Mouse (Mus musculus) CH12.LX (cell line): Measurements from ENCODE around the gene Ubxn6. TPM values are rescaled to one million over a fixed set of nuclear protein-coding genes. Genes with fewer than 3 reads are reported as not detected.

Source experiments
- DNase-seq: peaks from one replicate; pipeline ENCODE4 v3.0.0-alpha.2; 2013; ENCODE audit errors: extremely low read depth
- H3K27ac ChIP-seq: 2 replicates; pipeline ENCODE4 v1.5.1; 2012; ENCODE audit warnings: low read depth, mild to moderate bottlenecking, control low read depth, moderate library complexity; ENCODE audit not compliant: insufficient read depth
- H3K27me3 ChIP-seq: replicated peaks from 2 replicates; pipeline ENCODE3; 2012; ENCODE audit warnings: inconsistent platforms
- H3K36me3 ChIP-seq, 2 experiments: replicated peaks in 1 of 2; 2 replicates each; pipeline versions ENCODE3 to v1.6.1; 2012; ENCODE audit warnings: inconsistent platforms in 1 of 2, low read length in 1 of 2, mild to moderate bottlenecking in 1 of 2, mixed read lengths in 1 of 2, moderate library complexity in 1 of 2; ENCODE audit not compliant: control insufficient read depth in 1 of 2, insufficient read depth in 1 of 2
- H3K4me1 ChIP-seq, 2 experiments: 2 replicates each; pipeline ENCODE4 v1.6.1; 2012; ENCODE audit warnings: inconsistent platforms in 1 of 2, moderate library complexity in 1 of 2; ENCODE audit not compliant: insufficient read depth in 2 of 2, control insufficient read depth in 1 of 2
- H3K4me2 ChIP-seq: 2 replicates; pipeline ENCODE4 v1.6.1; 2012; ENCODE audit warnings: low read depth, mild to moderate bottlenecking, control low read depth; ENCODE audit not compliant: poor library complexity, insufficient read depth, severe bottlenecking
- H3K4me3 ChIP-seq, 3 experiments: fragments of 150-350 bp in 1 of 3; sonication (generic) in 1 of 3; replicated peaks in 1 of 3; 2 replicates each; pipeline versions ENCODE3 to v1.5.1; 2011 to 2012; ENCODE audit warnings: low read depth in 2 of 3, low read length in 2 of 3, mild to moderate bottlenecking in 2 of 3, moderate library complexity in 2 of 3, control low read depth in 1 of 3, improper control_type of control experiment in 1 of 3, inconsistent platforms in 1 of 3, mixed read lengths in 1 of 3; ENCODE audit not compliant: poor library complexity in 1 of 3
- H3K79me2 ChIP-seq: replicated peaks from 2 replicates; pipeline ENCODE4 v1.6.1; 2012; ENCODE audit warnings: mild to moderate bottlenecking, moderate library complexity; ENCODE audit not compliant: control insufficient read depth, poor library complexity, insufficient read depth, severe bottlenecking; ENCODE audit errors: extremely low read depth
- H3K9ac ChIP-seq: 2 replicates; pipeline ENCODE4 v1.6.1; 2012; ENCODE audit warnings: low read depth, mild to moderate bottlenecking, control low read depth, moderate library complexity; ENCODE audit not compliant: insufficient read depth
- H3K9me3 ChIP-seq: replicated peaks from 2 replicates; pipeline ENCODE3; 2012; ENCODE audit warnings: low read length, inconsistent platforms, mixed read lengths
- BHLHE40 ChIP-seq: IDR thresholded peaks from 2 replicates; pipeline ENCODE4 v1.6.1; 2011; ENCODE audit warnings: mild to moderate bottlenecking, low read depth, low read length, improper control_type of control experiment
- CHD1 ChIP-seq: IDR thresholded peaks from 2 replicates; pipeline ENCODE4 v1.6.1; 2012; ENCODE audit warnings: low read depth, low read length, improper control_type of control experiment, inconsistent platforms
- CHD2 ChIP-seq: IDR thresholded peaks from 2 replicates; pipeline ENCODE4 v1.6.1; 2011; ENCODE audit warnings: low read length, improper control_type of control experiment
- CTCF ChIP-seq, 2 experiments: IDR thresholded peaks in 1 of 2; conservative IDR thresholded peaks in 1 of 2; 2 replicates each; pipeline ENCODE4 v1.5.1; 2011 to 2012; ENCODE audit warnings: low read depth in 2 of 2, low read length in 2 of 2, improper control_type of control experiment in 1 of 2, inconsistent platforms in 1 of 2, mild to moderate bottlenecking in 1 of 2, moderate library complexity in 1 of 2
- E2F4 ChIP-seq: IDR thresholded peaks from 2 replicates; pipeline ENCODE4 v1.6.1; 2011; ENCODE audit warnings: low read depth, low read length, improper control_type of control experiment; ENCODE audit not compliant: insufficient replicate concordance
- ELF1 ChIP-seq: IDR thresholded peaks from 2 replicates; pipeline ENCODE4 v1.6.1; 2014; ENCODE audit warnings: low read depth, mild to moderate bottlenecking, inconsistent platforms, low read length, improper control_type of control experiment
- EP300 ChIP-seq: IDR thresholded peaks from 2 replicates; pipeline ENCODE4 v1.6.1; 2011; ENCODE audit warnings: low read length, improper control_type of control experiment
- ETS1 ChIP-seq: conservative IDR thresholded peaks from 2 replicates; pipeline ENCODE4 v1.6.1; 2012; ENCODE audit warnings: low read depth, mild to moderate bottlenecking, inconsistent platforms, low read length, improper control_type of control experiment, moderate library complexity
- IRF4 ChIP-seq: IDR thresholded peaks from 2 replicates; pipeline ENCODE4 v1.6.1; 2014; ENCODE audit warnings: low read depth, mild to moderate bottlenecking, inconsistent platforms, low read length, improper control_type of control experiment
- JUN ChIP-seq: IDR thresholded peaks from 2 replicates; pipeline ENCODE4 v1.6.1; 2011; ENCODE audit warnings: low read depth, mild to moderate bottlenecking, low read length, improper control_type of control experiment, moderate library complexity; ENCODE audit not compliant: insufficient read depth
- KAT2A ChIP-seq: IDR thresholded peaks from 2 replicates; pipeline ENCODE4 v1.6.1; 2012; ENCODE audit warnings: low read length, improper control_type of control experiment, inconsistent platforms; ENCODE audit not compliant: insufficient replicate concordance
- MAFK ChIP-seq: IDR thresholded peaks from 2 replicates; pipeline ENCODE4 v1.6.1; 2011; ENCODE audit warnings: low read length, improper control_type of control experiment; ENCODE audit not compliant: insufficient replicate concordance
- MAX ChIP-seq: IDR thresholded peaks from 2 replicates; pipeline ENCODE4 v1.6.1; 2011; ENCODE audit warnings: low read length, improper control_type of control experiment
- MAZ ChIP-seq: IDR thresholded peaks from 2 replicates; pipeline ENCODE4 v1.6.1; 2012; ENCODE audit warnings: low read depth, mild to moderate bottlenecking, inconsistent platforms, low read length, improper control_type of control experiment, moderate library complexity
- MEF2A ChIP-seq: IDR thresholded peaks from 2 replicates; pipeline ENCODE4 v1.6.1; 2014; ENCODE audit warnings: low read depth, mild to moderate bottlenecking, inconsistent platforms, low read length, improper control_type of control experiment, borderline replicate concordance
- MYC ChIP-seq: IDR thresholded peaks from 2 replicates; pipeline ENCODE4 v1.6.1; 2011; ENCODE audit warnings: low read depth, mild to moderate bottlenecking, improper control_type of control experiment, low read length
- NELFE ChIP-seq: IDR thresholded peaks from 2 replicates; pipeline ENCODE4 v1.6.1; 2011; ENCODE audit warnings: low read depth, low read length, improper control_type of control experiment
- POLR2A ChIP-seq: IDR thresholded peaks from 2 replicates; pipeline ENCODE4 v1.6.1; 2011; ENCODE audit warnings: low read depth, mild to moderate bottlenecking, improper control_type of control experiment, low read length
- POLR2AphosphoS2 ChIP-seq: IDR thresholded peaks from 2 replicates; pipeline ENCODE4 v1.6.1; 2011; ENCODE audit warnings: low read depth, low read length, improper control_type of control experiment
- RCOR1 ChIP-seq: conservative IDR thresholded peaks from 2 replicates; pipeline ENCODE4 v1.6.1; 2012; ENCODE audit warnings: low read depth, mild to moderate bottlenecking, inconsistent platforms, low read length, improper control_type of control experiment
- SMC3 ChIP-seq: IDR thresholded peaks from 2 replicates; pipeline ENCODE4 v1.6.1; 2011; ENCODE audit warnings: low read depth, low read length, improper control_type of control experiment
- TBP ChIP-seq: conservative IDR thresholded peaks from 2 replicates; pipeline ENCODE4 v1.6.1; 2011; ENCODE audit warnings: low read depth, low read length, improper control_type of control experiment
- TCF12 ChIP-seq: IDR thresholded peaks from 2 replicates; pipeline ENCODE4 v1.6.1; 2014; ENCODE audit warnings: low read depth, mild to moderate bottlenecking, inconsistent platforms, low read length, improper control_type of control experiment
- UBTF ChIP-seq: IDR thresholded peaks from 2 replicates; pipeline ENCODE4 v1.6.1; 2012; ENCODE audit warnings: low read depth, mild to moderate bottlenecking, inconsistent platforms, low read length, improper control_type of control experiment, moderate library complexity
- ZKSCAN1 ChIP-seq: IDR thresholded peaks from 2 replicates; pipeline ENCODE4 v1.6.1; 2012; ENCODE audit warnings: low read depth, inconsistent platforms, low read length, improper control_type of control experiment, borderline replicate concordance
- ZMIZ1 ChIP-seq: IDR thresholded peaks from 2 replicates; pipeline ENCODE4 v1.6.1; 2012; ENCODE audit warnings: low read depth, mild to moderate bottlenecking, inconsistent platforms, low read length, improper control_type of control experiment
- ZNF384 ChIP-seq: IDR thresholded peaks from 2 replicates; pipeline ENCODE4 v1.6.1; 2012; ENCODE audit warnings: low read depth, low read length, improper control_type of control experiment, inconsistent platforms
- dilution Hi-C: fragments of 300-500 bp; cut with MboI; formaldehyde crosslinking; loops from 2 replicates; pipeline ENCODE4 v1.14.3; 2020; ENCODE audit warnings: low sequenced_read_pairs; ENCODE audit not compliant: extremely low pct_unique_long_range_greater_than_20kb, extremely low pct_ligation_motif_present
- in situ Hi-C: fragments of 300-500 bp; cut with MboI; formaldehyde crosslinking; loops from 3 replicates; pipeline ENCODE4 v1.14.3; 2019; ENCODE audit warnings: low sequenced_read_pairs, low pct_ligation_motif_present, low pct_unique_long_range_greater_than_20kb, mixed read lengths
- polyA plus RNA-seq: library from polyadenylated mRNA; unstranded; fragments of >175 nt; gene quantifications from 2 replicates; pipeline ENCODE4 v1.2.1, GENCODE M21; 2012; ENCODE audit warnings: low read depth; ENCODE audit not compliant: insufficient read length
- total RNA-seq, 2 experiments: library from RNA; depleted of rRNA; stranded (reverse); fragments of 300-350 nt in 1 of 2; fragments of >200 nt in 1 of 2; gene quantifications; 2 replicates each; pipeline ENCODE4 v1.2.3; 2012 to 2014

Ubxn6 gene
- total and polyA plus RNA-seq, 3 experiments: 24.6 to 29.1 (median 26.8) TPM

DNA sequence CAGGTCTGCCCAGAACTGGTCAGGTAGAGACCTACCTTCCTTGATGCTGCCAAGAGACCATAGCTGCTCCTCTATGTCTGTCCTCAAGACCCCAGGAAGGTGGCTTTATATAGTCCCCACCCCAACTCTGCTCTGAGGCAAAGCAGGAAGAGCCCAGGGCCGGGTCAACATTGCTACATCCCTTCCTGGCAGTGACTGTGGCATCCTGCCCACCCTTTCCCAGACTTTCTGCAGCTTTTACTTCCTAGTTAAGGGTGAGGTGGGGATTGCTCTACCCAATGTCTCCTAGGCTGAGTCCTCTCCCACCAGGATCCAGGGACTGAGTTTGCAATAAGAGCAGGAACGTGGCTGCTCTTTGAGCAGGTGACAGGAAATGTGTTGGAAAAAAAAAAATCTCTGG is 47.0 kb upstream of the Ubxn6 start, which contains the start of gene Lrg1:
Lrg1 (minus strand) TSS at position 176 of the 400 bp plus-strand sequence.
- in situ Hi-C loops (no loop called here), dilution Hi-C loops (no loop called here)
- Histone ChIP-seq H3K9ac (no peak within 1 kb of the TSS), H3K27me3 (peaks cover 24% of the 10 kb centered on the region), H3K4me1 (0 out of 4 replicates have a peak, but pooled peaks cover 0 to 2% of the 10 kb centered on the region in 2 experiments), H3K27ac (no peak within 1 kb of the TSS), H3K36me3 (peaks cover 0 to 19% of the 10 kb centered on the region in 2 experiments), H3K9me3 (peaks cover 20% of the 10 kb centered on the region), H3K79me2 (no peaks in the 10 kb centered on the region), H3K4me3 (no peak within 1 kb of the TSS), H3K4me2 (no peak within 1 kb of the TSS)
- TF ChIP-seq JUN (no peak), MEF2A (no peak), CHD1 (no peak), E2F4 (no peak), EP300 (no peak), UBTF (no peak), POLR2A (no peak), IRF4 (no peak), MYC (no peak), ZKSCAN1 (no peak), ETS1 (no peak), BHLHE40 (no peak), RCOR1 (no peak), POLR2AphosphoS2 (no peak), ELF1 (no peak), NELFE (no peak), KAT2A (no peak), ZNF384 (no peak), CTCF (conservative IDR thresholded peaks at IDR 0.05 in 1 of 2, IDR thresholded peaks at IDR 0.05 in 1 of 2; ENCODE audit: low read depth in 2 of 2, low read length in 2 of 2) (no peak)
- DNase-seq: no peak

DNA sequence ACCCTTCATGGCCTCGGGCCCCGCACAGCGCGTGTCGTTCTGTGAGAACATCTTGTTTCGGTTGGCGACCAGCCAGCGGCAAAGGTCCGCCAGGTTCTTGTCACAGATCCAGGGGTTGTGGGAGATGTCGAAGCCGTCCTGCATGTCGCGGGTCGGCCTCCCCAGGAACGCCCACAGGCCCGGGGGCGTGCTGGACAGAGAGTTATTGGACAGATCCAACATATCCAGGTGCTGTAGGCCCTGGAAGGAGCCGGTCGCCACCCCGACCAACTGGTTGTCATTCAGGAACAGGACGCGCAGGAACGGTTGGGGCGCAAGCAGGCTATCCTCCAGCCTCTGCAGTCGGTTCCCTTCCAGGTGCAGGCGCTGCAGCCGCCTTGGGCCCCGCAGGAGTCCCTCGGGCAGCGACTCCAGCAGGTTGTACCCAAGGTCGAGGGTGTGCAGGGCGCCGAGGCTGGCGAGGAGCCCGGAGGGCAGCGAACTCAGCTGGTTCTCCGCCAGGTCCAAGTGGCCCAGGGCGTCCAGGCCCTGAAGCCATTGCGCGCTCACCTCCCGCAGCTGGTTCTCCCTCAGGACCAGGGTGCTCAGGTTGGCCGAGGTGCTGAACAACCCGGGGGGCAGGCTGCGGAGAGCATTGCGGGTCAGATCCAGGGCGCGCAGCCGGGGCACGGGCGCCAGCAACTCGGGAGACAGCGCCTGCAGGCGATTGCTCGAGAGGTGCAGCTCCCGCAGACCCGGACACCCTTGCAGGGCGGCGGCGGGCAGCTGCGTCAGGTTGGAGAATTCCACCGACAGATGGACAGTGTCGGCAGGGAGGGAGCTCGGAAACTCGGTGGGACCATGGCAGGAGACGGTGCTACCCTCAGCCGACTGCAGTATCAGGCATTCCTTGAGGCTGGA is 45.4 kb upstream of the Ubxn6 start:
- dilution Hi-C loops (no loop called here), in situ Hi-C loops (loop anchor here (5.0 kb wide), 1 partner anchor 38 kb away; no protein-coding TSS in a partner anchor)
- Histone ChIP-seq H3K79me2 (no peaks in the 10 kb centered on the region), H3K4me1 (0 out of 4 replicates have a peak, but pooled peaks cover 0 to 2% of the 10 kb centered on the region in 2 experiments), H3K27ac (no peak overlapping the region), H3K9me3 (peaks cover 20% of the 10 kb centered on the region), H3K4me2 (no peak overlapping the region), H3K4me3 (no peak overlapping the region), H3K27me3 (peaks cover 24% of the 10 kb centered on the region), H3K9ac (no peak overlapping the region), H3K36me3 (peaks cover 0 to 12% of the 10 kb centered on the region in 2 experiments)
- TF ChIP-seq E2F4 (no peak), SMC3 (no peak), CHD2 (no peak), CHD1 (no peak), POLR2A (no peak), ELF1 (no peak), TCF12 (no peak), ZNF384 (no peak), TBP (no peak), POLR2AphosphoS2 (no peak), MAZ (no peak), MYC (no peak), IRF4 (no peak), ZMIZ1 (no peak), MAX (no peak), MAFK (no peak), NELFE (no peak), KAT2A (no peak)
- no peak for DNase-seq
